In genomic region chr11:6063501-6064214, GRCm38 (mm10) we compare ENCODE assay signal across 12 mouse cellular contexts. TPM values are rescaled to one million over a fixed set of nuclear protein-coding genes. Genes with fewer than 3 reads are reported as not detected.
A peak's percentile ranks its signal among the peaks of the same experiment; 100 is the strongest.
DNase-seq lines count a peak whose midpoint lies in the region; ATAC-seq and TF ChIP-seq lines count a peak whose summit lies in the region.
"Had no signal": no experiment of that assay in that cellular context is flagged by ENCODE, and none has a peak within 500 bp of the region (broad histone marks: within the 10 kb centered on the region; RNA-seq: fewer than 3 reads in every experiment).

No protein-coding gene starts in this region.

- no peak for TF ChIP-seq EP300 in heart, postnatal 0 days (IDR thresholded peaks at IDR 0.05; ENCODE audit: low read depth)

- ATAC-seq in heart, postnatal 0 days (ENCODE audit: insufficient read depth, low read depth): no peak
- ATAC-seq in embryonic facial prominence, embryonic 15.5 days (ENCODE audit: insufficient number of reproducible peaks, low FRiP score, low TSS enrichment, low read depth): no peak
- ATAC-seq in midbrain, embryonic 11.5 days (ENCODE audit: low FRiP score): no peak

- peaks cover 9% of the 10 kb centered on the region; the same call in 1 of the 2 replicates for H3K4me1 ChIP-seq in heart, postnatal 0 days (ENCODE audit: control insufficient read depth, insufficient read depth)
- H3K4me1 ChIP-seq in cortical plate, adult 2 months (ENCODE audit: control insufficient read depth, insufficient read depth, low read length): peaks cover 15% of the 10 kb centered on the region
- H3K4me1 ChIP-seq in embryonic facial prominence, embryonic 15.5 days: peaks cover 27% of the 10 kb centered on the region
- peaks cover 18% of the 10 kb centered on the region for H3K4me1 ChIP-seq in midbrain, embryonic 11.5 days (ENCODE audit: control insufficient read depth, insufficient read depth, low read length)

- peak overlapping the region; percentile 31; the same call in 1 of the 2 replicates for H3K4me2 ChIP-seq in heart, postnatal 0 days (ENCODE audit: low read depth, low read length)
- H3K4me2 ChIP-seq in embryonic facial prominence, embryonic 15.5 days (replicated peaks): peak overlapping the region; percentile 96
- peak overlapping the region; percentile 65; the same call in 1 of the 2 replicates for H3K4me2 ChIP-seq in midbrain, embryonic 11.5 days

- TF ChIP-seq POLR2A in cortical plate, adult 2 months (IDR thresholded peaks at IDR 0.05; ENCODE audit: extremely low read depth, insufficient read depth, low read length): no peak

- no peak overlapping the region for H3K9ac ChIP-seq in heart, postnatal 0 days (replicated peaks; ENCODE audit: low read depth, low read length)
- no peak overlapping the region for H3K9ac ChIP-seq in embryonic facial prominence, embryonic 15.5 days
- no peak overlapping the region for H3K9ac ChIP-seq in midbrain, embryonic 11.5 days (ENCODE audit: low read length)

- TF ChIP-seq CTCF in heart, postnatal 0 days (IDR thresholded peaks at IDR 0.05; ENCODE audit: low read depth): no peak
- no peak for TF ChIP-seq CTCF in cortical plate, adult 2 months (IDR thresholded peaks at IDR 0.05; ENCODE audit: extremely low read depth, insufficient read depth, low read length)

- H3K27me3 ChIP-seq in heart, postnatal 0 days (ENCODE audit: control insufficient read depth, insufficient read depth, low read length): peaks cover 57% of the 10 kb centered on the region
- peaks cover 71% of the 10 kb centered on the region for H3K27me3 ChIP-seq in embryonic facial prominence, embryonic 15.5 days
- peaks cover 54% of the 10 kb centered on the region for H3K27me3 ChIP-seq in midbrain, embryonic 11.5 days (ENCODE audit: control insufficient read depth, insufficient read depth, low read length)

- no peaks in the 10 kb centered on the region for H3K9me3 ChIP-seq in heart, postnatal 0 days (replicated peaks; ENCODE audit: control insufficient read depth, low read length)
- no peaks in the 10 kb centered on the region for H3K9me3 ChIP-seq in embryonic facial prominence, embryonic 15.5 days (replicated peaks)
- H3K9me3 ChIP-seq in midbrain, embryonic 11.5 days (ENCODE audit: control insufficient read depth, low read length): no peaks in the 10 kb centered on the region

- no peak overlapping the region for H3K27ac ChIP-seq in heart, postnatal 0 days (ENCODE audit: low read depth)
- H3K27ac ChIP-seq in cortical plate, adult 2 months (ENCODE audit: insufficient read depth, low read length): 0 out of 2 replicates have a peak overlapping the region, but pooled peaks have one; percentile 2
- no peak overlapping the region for H3K27ac ChIP-seq in embryonic facial prominence, embryonic 15.5 days (replicated peaks)
- no peak overlapping the region for H3K27ac ChIP-seq in midbrain, embryonic 11.5 days (ENCODE audit: low read depth, low read length)

- H3K4me3 ChIP-seq in heart, postnatal 0 days (ENCODE audit: low read depth, low read length): peak overlapping the region; percentile 12; the same call in 1 of the 2 replicates
- H3K4me3 ChIP-seq in cortical plate, adult 2 months (ENCODE audit: insufficient read depth, low read length): peak overlapping the region; percentile 47
- no peak overlapping the region for H3K4me3 ChIP-seq in embryonic facial prominence, embryonic 15.5 days (replicated peaks)
- H3K4me3 ChIP-seq in midbrain, embryonic 11.5 days (ENCODE audit: low read depth, low read length): no peak overlapping the region

- no peak for DNase-seq in heart, postnatal 0 days (ENCODE audit: low spot score)
- DNase-seq in heart, adult 8-10 months (ENCODE audit: low spot score): no peak
- DNase-seq in midbrain, embryonic 11.5 days (ENCODE audit: low spot score, missing footprints): no peak
- DNase-seq in adrenal gland, postnatal 14 days: no peak
- no peak for DNase-seq in natural killer cell, adult 2 months (ENCODE audit: low spot score in 2 of 2)
- DNase-seq: adrenal gland, adult 8-10 months; gastrocnemius, postnatal 10 days; kidney, adult 9 months; lung, postnatal 14 days had no signal

- no peaks in the 10 kb centered on the region for H3K36me3 ChIP-seq in heart, postnatal 0 days (replicated peaks; ENCODE audit: control insufficient read depth, insufficient read depth, low read length)
- H3K36me3 ChIP-seq in embryonic facial prominence, embryonic 15.5 days: no peaks in the 10 kb centered on the region
- H3K36me3 ChIP-seq in midbrain, embryonic 11.5 days (ENCODE audit: control insufficient read depth, insufficient read depth, low read length): no peaks in the 10 kb centered on the region
- H3K36me3 ChIP-seq: G1E had no signal

- 45% methylated on average over 17 of the region's 17 CpGs for WGBS in heart, postnatal 0 days
- WGBS in embryonic facial prominence, embryonic 15.5 days: 34% methylated on average over 17 of the region's 17 CpGs
- 39% methylated on average over 17 of the region's 17 CpGs for WGBS in midbrain, embryonic 11.5 days

RNA-seq across cellular contexts. Expression of gene Camk2b, which starts 2.5 kb away (rescaled TPM):
- 3.0 and 6.3 TPM in 2 replicates for total RNA-seq in heart, postnatal 0 days (2014; rRNA removed; ENCODE audit: low replicate concordance)
- polyA plus RNA-seq in heart, postnatal 0 days (2015; fragmentation: Nextera tagmentation; extraction: Ambion mirVana): 2.5 and 3.4 TPM in 2 replicates
- 10 to 100 TPM in 2 of 4 experiments, 1 to 10 TPM in 2; 6.5 to 14.8 (median 10.1) TPM for total RNA-seq in heart, adult 8-10 months (2022)
- polyA plus RNA-seq in cortical plate, adult 2 months (2012; rRNA removed): 499 and 547 TPM in 2 replicates
- 3.5 and 4.6 TPM in 2 replicates for polyA plus RNA-seq in embryonic facial prominence, embryonic 15.5 days (2015; fragmentation: Nextera tagmentation; extraction: Ambion mirVana)
- 2.4 and 2.5 TPM in 2 replicates for polyA plus RNA-seq in midbrain, embryonic 11.5 days (2014; fragmentation: Nextera tagmentation; extraction: Ambion mirVana)
- 14.8 and 16.8 TPM in 2 replicates for total RNA-seq in adrenal gland, postnatal 14 days (2021)
- polyA plus RNA-seq: G1E had no signal

Comparison
In these comparisons a context has a peak if more than half of its experiments do, and no peak if none do; other contexts are left out.
1. H3K4me2 ChIP-seq: peak in every context shown above with its lines; median percentile 96 in embryonic facial prominence, embryonic 15.5 days; 65 in midbrain, embryonic 11.5 days; 31 in heart, postnatal 0 days.
2. H3K4me3 ChIP-seq: peak in heart, postnatal 0 days (single experiment) and cortical plate, adult 2 months (single experiment); none in embryonic facial prominence, embryonic 15.5 days (single experiment) and midbrain, embryonic 11.5 days (single experiment).
3. RNA of gene Camk2b, which starts 2.5 kb away (polyA plus RNA-seq): 499 to 547 TPM in cortical plate, adult 2 months; 3.5 to 4.6 TPM in embryonic facial prominence, embryonic 15.5 days, 2.5 to 3.4 TPM in heart, postnatal 0 days and 2.4 to 2.5 TPM in midbrain, embryonic 11.5 days; every median in the first group is over 10 times any median in the second.